Mouse (Mus musculus): ENCODE results near the gene Alkal2.

Gene Alkal2

GRCm38 (mm10) chr12:30928182-30928581 is 44.1 kb downstream of the Alkal2 start:
- DNase-seq (ENCODE audit: low spot score) = no peak

- DNase-seq (ENCODE audit: low spot score) = no peak
Observed at GRCm38 (mm10) chr12:30933299-30933698, 49.2 kb downstream of the Alkal2 start.

- no peak for DNase-seq (ENCODE audit: low spot score)
Observed at GRCm38 (mm10) chr12:30936899-30937298, 52.8 kb downstream of the Alkal2 start.

All from urinary bladder, postnatal 14 days (tissue).